Mouse (Mus musculus) heart, adult 11 months (tissue): ENCODE data around the gene Dcst1.

Experiments
- DNase-seq: peaks from one replicate; pipeline ENCODE4 v3.0.0; 2022

The Dcst1 gene

DNA sequence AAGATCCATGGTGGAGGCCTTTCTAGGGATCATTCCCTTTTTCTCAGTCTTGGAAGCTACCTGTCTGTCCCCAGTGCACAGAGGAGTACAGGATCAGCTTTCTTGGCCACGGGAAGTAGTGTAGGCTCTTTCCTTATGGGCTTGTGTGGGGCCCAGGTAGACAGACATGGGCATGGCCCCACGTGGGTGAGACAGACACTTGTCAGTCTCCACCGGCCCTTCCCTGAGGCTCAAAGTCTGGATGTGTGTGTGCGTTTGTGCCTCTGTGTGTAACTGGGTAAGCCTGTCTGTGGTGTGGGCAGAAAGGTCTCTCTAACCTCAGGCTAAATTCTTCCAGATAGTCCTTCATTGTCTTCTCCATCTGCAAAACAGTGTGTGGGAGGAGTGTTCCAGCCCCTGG is 59.9 kb downstream of the Dcst1 start:
- no peak for DNase-seq

DNA sequence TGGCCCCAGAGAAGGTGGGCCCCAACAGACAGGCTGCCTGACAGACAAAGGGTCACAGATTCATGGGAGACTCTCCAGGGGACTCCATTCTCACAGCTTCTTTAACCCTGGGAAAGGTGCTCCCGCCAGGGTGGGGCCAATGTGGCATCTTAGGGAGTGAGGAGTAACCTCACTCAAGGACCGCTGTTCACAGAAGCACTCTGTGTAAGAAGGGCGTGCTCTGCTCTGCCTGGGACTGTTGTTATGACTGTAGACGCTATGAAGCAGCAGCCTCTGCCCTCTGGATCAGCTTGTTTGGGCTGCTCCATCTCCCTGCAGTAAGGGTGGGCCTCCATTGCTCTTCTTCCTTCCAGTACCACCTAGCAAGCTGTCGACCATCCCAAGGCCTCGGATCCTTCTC is 60.6 kb downstream of the Dcst1 start:
- no peak for DNase-seq

DNA sequence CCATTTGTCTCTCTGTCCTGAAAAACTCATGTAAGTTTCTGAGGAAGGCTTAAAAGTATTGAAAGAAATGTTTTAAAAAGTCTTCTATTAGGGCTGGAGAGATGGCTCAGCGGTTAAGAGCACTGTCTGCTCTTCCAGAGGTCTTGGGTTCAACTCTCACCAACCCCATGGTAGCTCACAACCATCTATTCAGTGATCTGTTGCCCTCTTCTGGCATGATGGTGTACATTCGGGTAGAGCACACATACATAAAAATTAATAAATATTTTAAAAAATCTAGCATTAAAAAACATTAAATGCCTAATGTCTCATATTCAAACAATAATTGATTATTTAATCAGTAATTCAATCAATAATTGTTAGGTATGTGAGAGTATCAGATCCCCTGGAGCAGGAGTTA is 64.5 kb downstream of the Dcst1 start:
- DNase-seq = no peak
